Mouse (Mus musculus) lung, postnatal 0 days (tissue): ENCODE data around the gene Stard3.

Source experiments
- CTCF ChIP-seq: IDR thresholded peaks from 2 replicates; pipeline ENCODE4 v1.5.1; 2016; ENCODE audit warnings: antibody characterized with exemption, mild to moderate bottlenecking
- EP300 ChIP-seq: IDR thresholded peaks from 2 replicates; pipeline ENCODE4 v1.6.1; 2016; ENCODE audit warnings: antibody characterized with exemption, mild to moderate bottlenecking, control low read depth

DNA sequence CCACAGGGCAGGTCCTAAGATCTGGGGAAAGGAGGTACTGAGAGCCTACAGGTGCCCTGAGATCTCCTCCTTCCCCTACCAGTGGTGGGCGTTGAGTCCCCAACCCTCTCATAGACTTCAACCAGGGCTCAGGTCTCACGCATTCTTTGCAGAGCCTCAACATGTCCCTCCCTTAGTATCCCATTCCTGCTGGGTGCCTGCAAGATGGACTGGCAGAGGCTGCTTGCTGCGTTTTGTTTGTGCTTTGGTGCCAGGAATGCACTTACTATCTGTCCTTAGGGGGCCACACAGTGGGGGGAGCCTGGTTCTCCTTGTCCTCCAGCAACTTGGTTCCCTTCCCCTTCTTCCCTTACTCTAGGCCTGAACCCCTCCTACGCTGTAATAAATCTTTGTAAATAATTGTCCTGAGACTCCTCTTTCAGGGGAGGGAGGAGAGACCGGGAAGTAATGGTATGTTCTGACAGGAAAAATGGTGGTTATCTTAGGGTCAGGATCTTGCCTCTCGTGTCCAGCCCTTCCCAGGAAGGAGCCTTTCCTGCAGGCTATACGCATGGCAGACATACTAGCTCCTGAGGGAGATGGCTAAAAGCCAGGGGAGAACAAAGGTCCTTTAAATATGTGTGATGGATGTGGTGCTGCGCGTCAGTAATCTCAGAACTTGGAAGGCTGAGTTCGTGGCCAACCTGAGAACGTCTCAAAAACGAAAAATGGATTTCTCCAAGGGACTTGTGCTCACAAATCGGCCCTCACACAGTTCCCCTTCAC, 590 bp upstream of the Stard3 start:
- no peak for TF ChIP-seq CTCF
- peak; percentile 75 for TF ChIP-seq EP300
